Mouse (Mus musculus): ENCODE measurements around the gene Gm11595. TPM values are rescaled to one million over a fixed set of nuclear protein-coding genes. Genes with fewer than 3 reads are reported as not detected.
"Not testable (repeated sequence)": the region's sequence is repeated elsewhere in the genome, so short reads cannot be mapped to it uniquely, and the experiment has no call there.

Gene Gm11595
- not detected in 2 replicates for polyA plus RNA-seq (2012; rRNA removed)

GRCm38 (mm10) chr11:99772813-99773212, at the start of gene Gm11595:
TSS of gene Gm11595 (minus strand) at chr11:99772913.
- not testable (repeated sequence) for H3K4me1 ChIP-seq (ENCODE audit: control insufficient read depth, insufficient read depth, low read length); H3K27ac ChIP-seq (ENCODE audit: insufficient read depth, low read length); H3K4me3 ChIP-seq (ENCODE audit: insufficient read depth, low read length)

GRCm38 (mm10) chr11:99815566-99815965, 42.9 kb upstream of the Gm11595 start, which contains the start of gene Gm11564:
TSS of gene Gm11564 (minus strand) at chr11:99815666.
- H3K4me3 ChIP-seq (ENCODE audit: insufficient read depth, low read length); H3K27ac ChIP-seq (ENCODE audit: insufficient read depth, low read length); H3K4me1 ChIP-seq (ENCODE audit: control insufficient read depth, insufficient read depth, low read length): not testable (repeated sequence)

GRCm38 (mm10) chr11:99809792-99810191, 37.1 kb upstream of the Gm11595 start, which contains the start of gene Krtap4-13:
TSS of gene Krtap4-13 (minus strand) at chr11:99809892.
- not testable (repeated sequence) for H3K27ac ChIP-seq (ENCODE audit: insufficient read depth, low read length); H3K4me3 ChIP-seq (ENCODE audit: insufficient read depth, low read length); H3K4me1 ChIP-seq (ENCODE audit: control insufficient read depth, insufficient read depth, low read length)

GRCm38 (mm10) chr11:99804346-99804745, 31.6 kb upstream of the Gm11595 start, which contains the start of gene Gm11554:
TSS of gene Gm11554 (minus strand) at chr11:99804446.
- not testable (repeated sequence) for H3K4me3 ChIP-seq (ENCODE audit: insufficient read depth, low read length); H3K27ac ChIP-seq (ENCODE audit: insufficient read depth, low read length); H3K4me1 ChIP-seq (ENCODE audit: control insufficient read depth, insufficient read depth, low read length)

- H3K4me3 ChIP-seq (ENCODE audit: insufficient read depth, low read length); H3K4me1 ChIP-seq (ENCODE audit: control insufficient read depth, insufficient read depth, low read length); H3K27ac ChIP-seq (ENCODE audit: insufficient read depth, low read length): not testable (repeated sequence)
Observed at GRCm38 (mm10) chr11:99798832-99799231, 26.1 kb upstream of the Gm11595 start, which contains the start of gene Gm11569. TSS of gene Gm11569 (minus strand) at chr11:99798932.

GRCm38 (mm10) chr11:99793367-99793766, 20.7 kb upstream of the Gm11595 start, which contains the start of gene Gm11596:
TSS of gene Gm11596 (minus strand) at chr11:99793467.
- no peaks in the 10 kb centered on the region for H3K4me1 ChIP-seq (ENCODE audit: control insufficient read depth, insufficient read depth, low read length)
- TF ChIP-seq POLR2A (IDR thresholded peaks at IDR 0.05; ENCODE audit: extremely low read depth, insufficient read depth, low read length) (no peak), CTCF (IDR thresholded peaks at IDR 0.05; ENCODE audit: extremely low read depth, insufficient read depth, low read length) (no peak)

GRCm38 (mm10) chr11:99784900-99785299, 12.2 kb upstream of the Gm11595 start, which contains the start of gene Krtap4-9:
TSS of gene Krtap4-9 (plus strand) at chr11:99785200.
- H3K27ac ChIP-seq (ENCODE audit: insufficient read depth, low read length); H3K4me3 ChIP-seq (ENCODE audit: insufficient read depth, low read length); H3K4me1 ChIP-seq (ENCODE audit: control insufficient read depth, insufficient read depth, low read length): not testable (repeated sequence)

More at GRCm38 (mm10) chr11:99793367-99793766, 20.7 kb upstream of the Gm11595 start, which contains the start of gene Gm11596:
- Histone ChIP-seq H3K27ac (ENCODE audit: insufficient read depth, low read length) (no peak within 1 kb of the TSS), H3K4me3 (ENCODE audit: insufficient read depth, low read length) (no peak within 1 kb of the TSS)

GRCm38 (mm10) chr11:99780604-99781003, 7.9 kb upstream of the Gm11595 start, which contains the start of gene Krtap4-8:
TSS of gene Krtap4-8 (minus strand) at chr11:99780704.
- no peaks in the 10 kb centered on the region for H3K4me1 ChIP-seq (ENCODE audit: control insufficient read depth, insufficient read depth, low read length)
- TF ChIP-seq CTCF (IDR thresholded peaks at IDR 0.05; ENCODE audit: extremely low read depth, insufficient read depth, low read length) (no peak), POLR2A (IDR thresholded peaks at IDR 0.05; ENCODE audit: extremely low read depth, insufficient read depth, low read length) (no peak)
- no peak within 1 kb of the TSS for H3K4me3 ChIP-seq (ENCODE audit: insufficient read depth, low read length)
- no peak within 1 kb of the TSS for H3K27ac ChIP-seq (ENCODE audit: insufficient read depth, low read length)

- Histone ChIP-seq H3K27ac (ENCODE audit: insufficient read depth, low read length) (no peak overlapping the region), H3K4me3 (ENCODE audit: insufficient read depth, low read length) (no peak overlapping the region), H3K4me1 (ENCODE audit: control insufficient read depth, insufficient read depth, low read length) (no peaks in the 10 kb centered on the region)
- no peak for TF ChIP-seq CTCF (IDR thresholded peaks at IDR 0.05; ENCODE audit: extremely low read depth, insufficient read depth, low read length)
- TF ChIP-seq POLR2A (IDR thresholded peaks at IDR 0.05; ENCODE audit: extremely low read depth, insufficient read depth, low read length) = no peak
Observed at GRCm38 (mm10) chr11:99778401-99778800, 5.7 kb upstream of the Gm11595 start.

GRCm38 (mm10) chr11:99768410-99768809, 4.3 kb downstream of the Gm11595 start:
- Histone ChIP-seq H3K4me3 (ENCODE audit: insufficient read depth, low read length) (no peak overlapping the region), H3K4me1 (ENCODE audit: control insufficient read depth, insufficient read depth, low read length) (no peaks in the 10 kb centered on the region), H3K27ac (ENCODE audit: insufficient read depth, low read length) (no peak overlapping the region)
- TF ChIP-seq POLR2A (IDR thresholded peaks at IDR 0.05; ENCODE audit: extremely low read depth, insufficient read depth, low read length) (no peak), CTCF (IDR thresholded peaks at IDR 0.05; ENCODE audit: extremely low read depth, insufficient read depth, low read length) (no peak)

- Histone ChIP-seq H3K27ac (ENCODE audit: insufficient read depth, low read length) (no peak overlapping the region), H3K4me1 (ENCODE audit: control insufficient read depth, insufficient read depth, low read length) (no peaks in the 10 kb centered on the region), H3K4me3 (ENCODE audit: insufficient read depth, low read length) (no peak overlapping the region)
- TF ChIP-seq POLR2A (IDR thresholded peaks at IDR 0.05; ENCODE audit: extremely low read depth, insufficient read depth, low read length) (no peak), CTCF (IDR thresholded peaks at IDR 0.05; ENCODE audit: extremely low read depth, insufficient read depth, low read length) (no peak)
Observed at GRCm38 (mm10) chr11:99758877-99759276, 13.8 kb downstream of the Gm11595 start.

All from cortical plate, adult 2 months (tissue).